Mouse (Mus musculus) thymus, adult 2 months (tissue): ENCODE results near the gene Prm1.

Experiments
- CTCF ChIP-seq: fragments of 200-500 bp; IDR thresholded peaks from 2 replicates; pipeline ENCODE4 v1.5.1; 2012; ENCODE audit warnings: mild to moderate bottlenecking, control low read depth, low read length, moderate library complexity, borderline replicate concordance; ENCODE audit not compliant: control insufficient read depth, poor library complexity, insufficient read depth; ENCODE audit errors: extremely low read depth
- POLR2A ChIP-seq: fragments of 200-500 bp; IDR thresholded peaks from 2 replicates; pipeline ENCODE4 v1.6.1; 2012; ENCODE audit warnings: mild to moderate bottlenecking, low read length, control low read depth, moderate library complexity; ENCODE audit not compliant: control insufficient read depth, poor library complexity, insufficient read depth; ENCODE audit errors: extremely low read depth

GRCm38 (mm10) chr16:10763540-10764264 lies 41.9 kb downstream of the Prm1 start:
- TF ChIP-seq CTCF (no peak), POLR2A (no peak)
